Mouse (Mus musculus) lung, postnatal 4 days (tissue): ENCODE data around the gene Ugt1a6b.
"Not testable (repeated sequence)": the region's sequence is repeated elsewhere in the genome, so short reads cannot be mapped to it uniquely, and the experiment has no call there.

Source experiments
- DNase-seq, 2 experiments: peaks; one replicate each; pipeline ENCODE4 v3.0.0; 2021

The Ugt1a6b gene

DNA sequence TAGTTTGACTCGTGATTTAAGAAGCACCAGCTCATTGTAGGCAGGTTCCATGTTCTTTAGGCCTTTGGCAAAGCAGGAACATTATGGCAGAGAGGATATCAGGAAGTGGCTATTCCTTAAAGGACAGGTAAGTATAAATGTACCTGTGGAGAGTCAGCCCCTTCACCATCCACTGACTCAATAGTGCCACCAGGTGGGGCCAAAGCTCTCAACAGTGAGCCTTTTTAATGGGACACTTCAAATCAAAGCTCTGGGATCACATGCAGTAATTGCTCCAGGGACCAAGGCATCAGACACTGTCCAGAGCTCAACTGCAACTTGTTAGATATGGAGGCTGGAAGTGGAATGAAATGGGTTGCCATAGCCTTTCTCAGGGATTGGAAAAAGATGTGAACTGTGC lies 18.5 kb downstream of the Ugt1a6b start:
- peak; percentile 33 to 44 for DNase-seq

DNA sequence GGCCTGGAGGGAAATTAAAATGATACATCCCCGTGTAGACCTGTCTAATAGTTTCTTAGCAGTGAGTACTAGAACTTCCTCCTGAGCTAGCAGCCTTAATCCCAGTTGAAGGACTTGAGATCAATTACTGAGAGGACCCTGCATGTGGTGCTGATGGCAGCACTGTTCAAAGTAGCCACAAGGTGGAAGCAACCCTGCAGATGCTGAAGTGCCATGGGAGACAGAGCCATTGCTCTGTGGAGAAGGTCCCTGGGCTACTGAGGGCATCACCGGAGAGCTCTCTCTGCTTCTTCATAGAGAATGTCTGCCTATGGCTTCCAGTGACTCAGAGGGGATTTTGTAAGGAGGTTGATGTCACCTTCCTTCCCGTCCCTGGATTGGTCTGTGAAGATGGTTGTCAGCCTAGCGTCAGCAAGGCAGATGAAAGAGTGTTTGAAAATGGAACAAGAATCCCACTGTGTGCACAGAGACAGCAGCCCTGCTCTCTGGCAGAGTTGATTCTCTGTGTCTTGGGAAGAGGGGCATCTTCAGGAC lies 22.8 kb downstream of the Ugt1a6b start:
- not testable (repeated sequence) for DNase-seq

DNA sequence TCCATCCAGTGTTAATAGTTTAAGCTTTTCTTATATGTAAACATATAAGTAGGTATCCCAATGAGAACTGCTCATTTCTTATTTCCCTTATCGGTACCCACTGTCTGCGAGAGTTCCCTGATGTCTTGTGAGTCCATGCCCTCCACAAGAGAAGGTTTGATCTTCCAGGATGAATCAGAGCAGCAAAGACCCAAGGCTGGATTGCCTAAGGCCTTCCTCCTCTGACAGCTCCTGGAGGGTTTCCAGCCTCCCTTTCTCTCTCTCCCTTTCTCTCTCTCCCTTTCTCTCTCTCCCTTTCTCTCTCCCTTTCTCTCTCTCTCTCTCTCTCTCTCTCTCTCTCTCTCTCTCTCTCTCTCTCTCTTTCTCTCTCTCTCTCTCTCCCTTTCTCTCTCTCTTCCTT lies 26.0 kb downstream of the Ugt1a6b start:
- DNase-seq, result not testable (repeated sequence)

DNA sequence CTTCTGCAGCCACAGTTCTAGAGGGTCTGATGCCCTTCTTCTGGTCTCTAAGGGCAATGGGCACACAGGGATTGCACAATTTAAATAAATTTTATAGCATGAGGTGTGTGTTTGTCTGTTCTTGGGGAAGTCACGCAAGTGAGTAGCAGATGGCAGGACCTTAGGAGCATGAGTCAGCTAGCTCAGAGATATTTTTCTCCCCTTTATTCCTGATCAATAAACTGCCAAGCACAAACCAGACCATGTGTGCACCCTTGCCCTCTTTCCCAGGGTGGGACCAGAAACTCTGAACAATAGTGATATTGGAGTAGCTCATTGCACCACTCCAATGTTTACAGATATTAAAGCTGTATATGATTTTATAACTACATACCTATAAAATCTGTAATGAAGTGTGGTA lies 27.2 kb downstream of the Ugt1a6b start:
- DNase-seq, result not testable (repeated sequence)

DNA sequence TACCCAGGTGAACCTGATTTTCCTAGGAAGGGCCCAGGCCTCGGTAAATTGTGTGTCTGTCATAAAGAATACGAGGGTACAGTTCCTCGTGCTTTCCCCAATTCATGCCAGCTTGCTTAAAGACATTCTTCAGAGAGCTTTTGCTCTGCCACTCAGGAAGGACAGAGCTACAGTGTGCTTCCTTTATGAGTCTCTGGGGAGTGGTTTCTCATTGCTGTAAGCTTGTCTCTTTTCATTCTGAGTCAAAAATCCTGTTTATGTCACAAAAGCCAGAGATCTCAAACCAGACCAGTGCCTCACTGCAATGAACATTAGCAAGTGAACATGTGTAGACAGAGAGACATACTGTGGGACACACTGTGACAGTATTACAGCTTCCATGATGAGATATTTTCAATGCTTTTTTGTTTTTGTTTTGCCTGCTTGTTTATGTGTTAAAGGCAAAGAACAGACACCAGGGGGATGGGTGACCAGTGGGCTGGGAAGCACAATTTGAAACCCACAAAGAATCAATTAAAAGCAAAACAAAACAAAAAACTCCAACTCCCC lies 30.9 kb downstream of the Ugt1a6b start:
- DNase-seq, result no peak

DNA sequence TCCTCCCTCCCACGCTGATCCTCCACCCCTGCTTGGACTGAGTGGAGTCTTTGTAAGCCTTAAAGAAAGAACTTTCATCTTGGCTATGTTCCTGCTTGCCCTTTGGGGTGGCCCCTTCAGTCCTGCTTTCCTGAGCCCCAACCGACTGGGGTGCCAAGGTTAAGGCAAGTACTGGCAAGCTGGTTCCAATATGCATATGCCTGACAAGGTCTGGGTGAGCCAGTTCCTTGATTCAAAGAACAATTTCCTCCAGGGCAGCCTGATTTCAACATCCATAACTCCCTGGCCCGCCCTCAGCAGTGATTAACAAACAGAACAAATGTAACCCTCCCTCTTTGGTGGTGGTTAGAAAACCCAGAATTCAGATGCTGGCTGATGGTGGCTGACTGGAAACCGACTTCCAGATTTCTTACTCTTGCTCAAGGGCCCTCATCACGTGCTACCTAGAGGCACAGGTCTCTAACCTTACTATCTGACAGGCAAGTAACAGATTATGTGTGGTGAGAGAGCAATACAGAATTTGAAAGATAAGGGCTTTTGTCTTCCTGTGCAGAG lies 31.5 kb downstream of the Ugt1a6b start, which contains the start of gene Ugt1a6a:
Gene Ugt1a6a, plus strand, starts transcription at position 353 of the 555 bp plus-strand sequence.
- peak; percentile 53 to 60 for DNase-seq

DNA sequence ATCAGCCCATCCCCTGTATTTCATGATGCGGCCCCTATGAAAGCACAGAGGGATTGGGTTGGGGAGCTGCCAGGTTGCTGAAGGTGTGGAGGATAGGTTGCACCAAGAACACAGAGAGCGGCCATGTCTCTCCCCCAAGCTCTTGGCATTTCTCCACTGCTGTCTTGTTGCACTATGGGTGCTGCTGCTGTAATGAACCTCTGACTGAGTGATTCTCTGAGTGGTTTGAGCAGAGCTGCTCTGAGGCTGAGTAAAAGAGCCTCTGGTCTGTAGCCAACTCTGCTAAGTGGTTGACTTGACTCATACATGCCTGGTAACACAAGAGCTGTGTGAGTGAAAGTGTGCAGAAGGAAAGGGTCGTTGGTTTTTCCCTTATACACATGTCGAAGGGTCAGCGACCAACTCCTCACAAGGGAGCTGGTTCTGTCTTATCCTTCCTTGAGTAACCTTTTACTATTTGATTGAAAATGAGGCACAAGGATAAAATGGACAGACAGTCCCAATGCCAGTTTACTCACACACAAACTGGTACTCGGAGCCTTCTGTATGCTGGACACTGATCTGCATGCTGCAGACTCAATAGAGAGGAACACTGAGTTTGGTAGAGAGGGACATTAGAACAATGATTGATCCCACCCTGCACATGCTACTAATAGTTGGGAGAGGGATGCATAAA lies 32.3 kb downstream of the Ugt1a6b start:
- peak in 1 of 2 experiments; percentile 32 for DNase-seq

DNA sequence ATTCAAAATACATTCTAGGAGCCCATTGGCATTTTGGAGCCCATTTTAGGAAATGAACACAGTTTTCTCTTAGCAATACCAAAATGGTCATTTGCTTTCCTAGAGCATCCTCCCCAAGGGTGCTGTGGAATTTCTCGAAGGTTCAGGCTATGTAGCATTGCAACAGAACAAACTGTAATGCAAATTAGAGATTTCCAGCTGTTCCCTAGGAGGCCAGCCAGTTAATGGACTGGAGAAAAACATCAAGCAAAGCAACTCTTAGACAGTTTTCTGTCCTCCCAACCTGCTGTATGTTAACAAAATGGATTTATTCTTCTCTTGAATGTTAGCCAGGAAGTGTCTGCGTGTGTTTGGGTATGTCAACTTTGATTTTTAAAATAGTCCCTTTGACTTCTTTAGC lies 33.6 kb downstream of the Ugt1a6b start:
- DNase-seq, result no peak

DNA sequence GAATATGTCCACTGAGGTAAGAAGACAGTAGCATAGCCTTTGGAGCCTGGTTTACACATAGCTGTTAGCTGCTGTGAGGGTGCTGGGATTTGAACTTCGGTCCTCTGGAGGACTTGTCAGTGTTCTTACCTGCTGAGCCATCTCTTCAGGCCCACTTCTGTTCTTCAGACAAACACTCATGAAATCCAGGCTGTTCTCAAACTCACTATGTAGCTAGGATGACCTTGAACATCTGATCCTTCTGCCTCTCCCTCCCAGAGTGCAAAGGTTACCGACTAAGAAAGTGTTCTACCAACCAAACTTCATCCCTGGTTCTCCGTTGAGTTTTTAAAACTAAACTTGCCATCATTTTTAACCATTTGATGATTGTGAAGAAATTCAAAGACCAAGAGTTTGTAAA lies 34.2 kb downstream of the Ugt1a6b start:
- no peak for DNase-seq

DNA sequence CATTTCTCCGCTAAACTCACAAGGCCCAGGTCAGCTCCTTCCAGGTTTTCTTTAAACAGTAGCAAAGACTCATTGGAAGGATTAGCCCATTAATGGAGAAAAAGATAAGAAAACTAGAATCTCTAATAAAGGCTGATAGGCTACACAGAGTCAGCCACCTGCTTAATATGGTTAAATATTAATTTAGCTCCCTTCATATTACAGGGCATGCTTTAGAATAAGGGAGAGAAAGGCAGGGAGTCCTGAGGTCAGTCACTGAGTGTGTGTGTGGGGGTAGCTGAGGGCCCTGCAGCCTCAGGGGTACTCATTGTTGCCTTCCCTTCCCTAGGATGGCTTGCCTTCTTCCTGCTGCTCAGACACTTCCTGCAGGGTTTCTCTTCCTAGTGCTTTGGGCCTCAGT lies 35.1 kb downstream of the Ugt1a6b start:
- DNase-seq, result no peak

DNA sequence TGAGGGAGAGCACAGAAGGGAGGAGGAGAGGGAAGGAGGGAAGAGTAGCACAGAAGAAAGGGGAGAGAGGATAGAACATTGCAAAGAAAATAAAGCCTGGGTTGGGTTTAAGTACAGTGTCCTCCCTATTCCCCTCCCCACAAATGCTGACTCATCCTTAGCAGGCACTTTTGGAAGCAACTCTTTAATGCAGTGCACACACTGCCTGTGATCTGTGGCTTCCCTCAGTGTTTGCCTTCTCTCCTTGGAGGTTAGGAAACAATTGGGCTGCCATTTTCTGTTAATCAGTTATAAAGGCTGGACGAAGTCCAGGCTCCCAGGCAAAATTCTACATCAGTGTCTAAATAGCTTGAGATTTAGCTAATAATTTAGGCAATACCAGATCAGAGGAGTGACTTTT lies 37.4 kb downstream of the Ugt1a6b start:
- DNase-seq, result peak in 1 of 2 experiments; percentile 30

DNA sequence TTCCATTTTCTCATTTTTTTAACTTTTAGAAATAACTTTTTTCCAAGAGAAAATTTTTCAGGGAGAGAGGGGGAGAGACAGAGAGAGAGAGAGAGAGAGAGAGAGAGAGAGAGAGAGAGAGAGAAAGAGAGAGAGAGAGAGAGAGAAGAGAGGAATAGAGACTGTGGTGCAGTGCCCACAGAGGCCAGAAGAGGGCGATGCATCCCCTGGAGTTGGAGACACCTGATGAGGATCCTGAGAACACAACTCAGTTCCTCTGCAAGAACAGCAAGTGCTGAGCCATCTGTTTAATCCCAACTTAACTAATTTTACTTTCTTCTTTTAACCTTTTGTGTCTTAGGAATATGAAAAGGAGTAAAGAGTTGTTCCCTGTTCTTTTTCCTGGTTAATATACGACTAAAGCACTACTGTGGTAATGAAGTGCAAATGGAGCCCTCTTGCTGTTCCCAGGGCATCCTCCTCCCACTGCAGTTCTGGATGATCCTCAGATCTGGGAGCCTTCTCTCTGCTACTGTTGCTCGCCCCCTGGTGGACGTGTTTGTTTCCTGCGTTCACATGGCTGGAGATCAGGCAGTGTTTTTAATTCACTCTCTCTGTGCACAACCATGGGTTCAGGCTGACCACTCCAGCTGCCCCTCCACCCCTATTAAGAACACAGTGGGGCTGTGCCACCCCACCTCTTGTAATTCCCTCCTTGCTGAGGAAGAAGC lies 41.1 kb downstream of the Ugt1a6b start:
- DNase-seq, result peak; percentile 34 to 60

DNA sequence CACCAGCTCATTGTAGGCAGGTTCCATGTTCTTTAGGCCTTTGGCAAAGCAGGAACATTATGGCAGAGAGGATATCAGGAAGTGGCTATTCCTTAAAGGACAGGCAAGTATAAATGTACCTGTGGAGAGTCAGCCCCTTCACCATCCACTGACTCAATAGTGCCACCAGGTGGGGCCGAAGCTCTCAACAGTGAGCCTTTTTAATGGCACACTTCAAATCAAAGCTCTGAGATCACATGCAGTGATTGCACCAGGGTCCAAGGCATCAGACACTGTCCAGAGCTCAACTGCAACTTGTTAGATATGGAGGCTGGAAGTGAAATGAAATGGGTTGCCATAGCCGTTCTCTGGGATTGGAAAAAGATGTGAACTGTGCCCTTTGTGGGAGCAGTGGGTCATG lies 42.2 kb downstream of the Ugt1a6b start:
- peak; percentile 29 to 41 for DNase-seq

DNA sequence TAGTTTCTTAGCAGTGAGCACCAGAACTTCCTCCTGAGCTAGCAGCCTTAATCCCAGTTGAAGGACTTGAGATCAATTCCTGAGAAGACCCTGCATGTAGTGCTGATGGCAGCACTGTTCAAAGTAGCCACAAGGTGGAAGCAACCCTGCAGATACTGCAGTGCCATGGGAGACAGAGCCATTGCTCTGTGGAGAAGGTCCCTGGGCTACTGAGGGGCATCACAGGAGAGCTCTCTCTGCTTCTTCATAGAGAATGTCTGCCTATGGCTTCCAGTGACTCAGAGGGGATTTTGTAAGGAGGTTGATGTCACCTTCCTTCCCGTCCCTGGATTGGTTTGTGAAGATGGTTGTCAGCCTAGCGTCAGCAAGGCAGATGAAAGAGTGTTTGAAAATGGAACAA lies 47.1 kb downstream of the Ugt1a6b start:
- not testable (repeated sequence) for DNase-seq

DNA sequence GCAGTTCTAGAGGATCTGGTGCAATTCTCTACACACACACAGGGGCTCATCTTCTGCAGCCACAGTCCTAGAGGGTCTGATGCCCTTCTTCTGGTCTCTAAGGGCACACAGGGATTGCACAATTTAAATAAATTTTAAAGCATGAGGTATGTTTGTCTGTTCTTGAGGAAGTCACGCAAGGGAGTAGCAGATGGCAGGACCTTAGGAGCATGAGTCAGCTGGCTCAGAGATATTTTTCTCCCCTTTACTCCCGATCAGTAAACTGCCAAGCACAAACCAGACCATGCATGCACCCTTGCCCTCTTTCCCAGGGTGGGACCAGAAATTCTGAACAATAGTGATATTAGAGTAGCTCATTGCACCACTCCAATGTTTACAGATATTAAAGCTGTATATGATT lies 55.4 kb downstream of the Ugt1a6b start:
- DNase-seq, result no peak

DNA sequence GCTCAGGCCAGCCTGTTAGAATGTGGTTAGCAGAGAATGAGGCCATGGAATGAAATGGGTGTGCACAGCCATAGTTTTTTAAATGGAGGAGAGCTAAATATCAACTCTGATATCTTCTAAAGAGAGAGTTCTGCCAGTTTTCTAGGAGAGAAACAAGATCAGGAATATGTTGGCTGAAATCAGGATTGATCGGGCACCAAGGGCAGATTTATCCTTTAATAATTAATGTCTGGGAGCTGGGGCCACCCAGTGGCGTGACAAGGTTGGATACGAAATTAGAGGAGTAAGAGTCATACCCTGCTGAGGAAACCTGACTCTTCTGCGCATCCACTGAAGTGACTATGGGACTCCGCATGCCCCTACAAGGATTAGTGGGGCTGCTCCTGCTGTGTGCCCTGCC lies 62.7 kb downstream of the Ugt1a6b start, which contains the start of gene Ugt1a5:
Gene Ugt1a5, plus strand, starts transcription at position 302 of the 400 bp plus-strand sequence.
- no peak for DNase-seq

DNA sequence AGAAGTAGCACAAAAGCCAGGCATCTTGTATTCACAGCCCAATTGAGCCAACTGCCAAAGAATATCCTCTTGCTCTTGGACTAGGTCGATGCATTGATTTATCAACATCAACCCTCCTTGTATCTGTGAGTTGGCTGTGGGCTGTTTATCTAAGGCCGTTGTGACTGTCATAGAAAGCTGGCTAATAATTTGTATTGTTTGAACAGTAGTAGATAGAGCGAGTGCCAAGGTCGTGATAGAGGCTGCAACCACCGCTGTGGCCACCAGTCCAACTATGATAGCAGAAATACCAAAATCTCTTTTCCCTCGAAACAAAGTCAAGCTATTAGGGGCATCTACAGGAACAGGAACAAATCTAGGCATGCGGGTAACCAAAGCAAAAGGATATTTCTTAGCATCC lies 69.1 kb downstream of the Ugt1a6b start:
- not testable (repeated sequence) for DNase-seq

DNA sequence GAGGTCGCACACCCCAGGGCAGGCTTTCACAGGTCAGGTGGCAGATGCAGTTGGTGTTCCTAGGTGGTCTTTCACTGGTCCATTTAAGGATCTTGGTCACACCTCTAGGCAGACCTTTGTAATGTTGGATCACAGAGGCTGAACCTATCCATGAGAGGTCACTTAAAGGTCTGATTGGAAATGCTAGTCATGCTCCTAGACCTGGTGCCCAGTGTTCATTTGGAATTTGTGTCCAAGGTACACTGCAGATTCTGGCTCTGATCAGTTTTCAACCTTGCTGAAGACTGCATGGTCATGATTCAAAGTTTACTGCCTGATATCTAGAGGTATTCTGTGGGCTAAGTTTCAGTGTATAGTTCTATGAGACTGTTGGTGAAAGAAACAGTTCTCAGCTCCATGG lies 76.6 kb downstream of the Ugt1a6b start:
- no peak for DNase-seq

DNA sequence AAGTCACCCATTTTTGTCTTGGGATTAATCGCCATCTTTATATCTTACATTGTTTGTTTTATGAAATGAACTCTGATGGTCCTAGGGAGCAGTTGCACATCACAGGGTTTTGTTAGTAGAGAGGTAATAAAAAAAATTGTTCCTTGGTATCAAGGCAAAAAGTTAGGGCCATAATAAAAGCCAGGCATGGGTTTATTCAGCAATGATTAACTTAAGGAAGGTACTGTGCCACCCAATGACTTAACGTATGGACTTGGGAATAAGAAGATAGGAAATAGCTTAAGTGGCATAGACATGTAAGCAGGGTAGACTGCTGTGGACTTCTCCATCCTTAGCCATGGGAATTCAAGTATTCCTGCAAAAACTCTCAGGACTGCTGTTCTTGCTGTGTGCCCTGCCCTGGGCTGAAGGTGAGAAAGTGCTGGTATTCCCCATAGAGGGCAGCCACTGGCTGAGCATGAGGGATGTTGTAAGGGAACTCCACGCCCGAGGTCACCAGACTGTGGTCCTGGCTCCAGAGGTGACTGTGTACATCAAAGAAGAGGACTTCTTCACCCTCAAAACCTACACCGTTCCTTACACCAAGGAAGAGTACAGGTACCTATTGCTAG lies 83.4 kb downstream of the Ugt1a6b start:
- DNase-seq, result no peak

DNA sequence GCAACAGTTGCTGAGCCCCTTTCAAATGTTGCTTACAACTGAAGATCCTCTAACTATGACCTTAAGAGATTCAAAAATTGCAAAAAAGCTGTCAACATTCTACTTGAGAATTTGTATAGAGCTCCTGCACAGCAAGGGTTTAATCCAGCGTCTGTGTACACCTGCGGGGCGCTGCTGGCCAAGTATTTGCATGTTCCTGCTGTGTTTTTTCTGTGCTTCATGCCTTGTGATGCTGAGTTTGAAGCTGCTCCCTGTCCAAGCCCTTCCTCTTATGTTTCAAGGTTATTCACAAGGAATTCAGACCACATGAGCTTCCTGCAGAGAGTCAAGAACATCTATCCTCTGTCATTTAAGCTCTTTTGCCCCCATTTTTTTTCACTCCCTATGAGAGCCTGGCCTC lies 89.1 kb downstream of the Ugt1a6b start:
- DNase-seq, result no peak

DNA sequence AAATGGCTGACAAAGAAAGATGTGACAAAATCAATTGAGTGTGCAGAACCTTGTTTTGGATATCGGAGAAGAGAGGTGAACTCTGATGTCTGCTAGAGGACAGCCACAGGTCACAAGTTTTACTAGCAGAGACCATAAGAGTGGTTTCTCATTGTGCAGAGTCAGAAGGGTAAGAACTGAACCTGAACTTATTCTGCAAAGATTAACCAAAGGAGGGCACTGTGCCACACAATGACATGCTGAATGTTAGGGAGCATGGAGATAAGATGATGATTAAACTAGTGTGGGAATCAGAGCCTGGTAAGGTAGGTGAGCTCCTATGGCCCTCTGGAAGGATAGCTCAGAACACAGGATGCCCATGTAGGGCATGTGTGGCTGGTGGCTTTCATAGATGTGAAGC lies 92.6 kb downstream of the Ugt1a6b start:
- no peak for DNase-seq

DNA sequence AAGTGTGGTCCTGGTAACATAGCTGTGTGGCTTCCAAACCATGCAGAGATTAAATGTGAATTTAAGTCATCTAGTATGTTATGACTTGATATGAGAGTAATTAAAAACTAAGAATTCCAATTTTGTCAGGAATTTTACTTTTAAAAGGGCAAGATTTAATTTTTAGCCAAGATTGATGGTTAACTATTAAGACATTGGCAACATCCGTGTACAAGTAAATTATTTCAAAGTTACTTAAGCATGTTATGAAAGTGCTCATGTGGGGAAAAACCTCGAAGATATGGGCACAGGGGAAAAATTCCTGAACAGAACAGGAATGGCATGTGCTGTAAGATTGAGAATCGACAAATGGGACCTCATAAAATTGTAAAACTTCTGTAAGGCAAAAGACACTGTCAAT lies 94.4 kb downstream of the Ugt1a6b start:
- DNase-seq, result no peak

DNA sequence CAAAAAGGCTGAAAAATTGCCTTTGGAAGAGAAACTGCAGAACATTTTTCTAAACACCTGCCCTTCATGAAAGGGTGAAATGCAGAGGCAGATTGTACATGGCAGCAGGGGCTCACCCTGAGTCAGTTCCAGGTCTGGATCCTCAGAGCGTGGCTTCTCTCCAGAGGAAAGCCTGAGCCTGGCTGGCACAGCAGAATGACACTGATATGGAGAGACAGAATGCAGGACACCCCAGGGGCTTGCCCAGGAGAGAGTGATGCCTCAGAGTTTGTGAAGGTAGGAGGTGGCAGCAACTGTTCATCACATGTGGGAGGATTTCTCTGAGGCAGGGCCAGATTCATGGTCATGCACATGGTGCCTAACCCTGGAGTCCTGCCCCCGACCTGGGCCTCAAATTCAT lies 96.9 kb downstream of the Ugt1a6b start:
- no peak for DNase-seq
